Mouse (Mus musculus) bone marrow, adult 2 months (tissue): ENCODE data around the gene Zfp865.

Experiments used
- CTCF ChIP-seq: fragments of 200-500 bp; IDR thresholded peaks from 2 replicates; pipeline ENCODE4 v1.5.1; 2011; ENCODE audit warnings: low read length, control low read depth; ENCODE audit not compliant: control insufficient read depth, insufficient read depth
- POLR2A ChIP-seq: fragments of 200-500 bp; IDR thresholded peaks from 2 replicates; pipeline ENCODE4 v1.6.1; 2011; ENCODE audit warnings: low read depth, mild to moderate bottlenecking, control low read depth, low read length, borderline replicate concordance; ENCODE audit not compliant: control insufficient read depth

GRCm38 (mm10) chr7:5052438-5052837 lies 32.3 kb downstream of the Zfp865 start:
- TF ChIP-seq POLR2A (no peak), CTCF (no peak)
